Mouse (Mus musculus) cerebellum, adult 9-10 months (tissue): ENCODE measurements around the gene Plppr4.
A peak's percentile ranks its signal among the peaks of the same experiment; 100 is the strongest.

ENCODE experiments used
- DNase-seq: peaks from one replicate; pipeline ENCODE4 v3.0.0; 2022

Gene Plppr4

GRCm38 (mm10) chr3:117360528-117360927, at the start of gene Plppr4:
Plppr4 (minus strand) TSS chr3:117360876.
- DNase-seq, result no peak

- no peak for DNase-seq
Measured at GRCm38 (mm10) chr3:117405821-117406220, 45.1 kb upstream of the Plppr4 start.

- no peak for DNase-seq
Measured at GRCm38 (mm10) chr3:117403740-117404139, 43.1 kb upstream of the Plppr4 start.

- no peak for DNase-seq
Measured at GRCm38 (mm10) chr3:117366041-117366440, 5.4 kb upstream of the Plppr4 start.

GRCm38 (mm10) chr3:117359686-117360521, 772 bp downstream of the Plppr4 start:
- peak; percentile 72 for DNase-seq

GRCm38 (mm10) chr3:117358981-117359628, 1.6 kb downstream of the Plppr4 start:
- DNase-seq, result peak; percentile 36

- DNase-seq, result no peak
Measured at GRCm38 (mm10) chr3:117357367-117357766, 3.3 kb downstream of the Plppr4 start.

- no peak for DNase-seq
Measured at GRCm38 (mm10) chr3:117353940-117354339, 6.7 kb downstream of the Plppr4 start.

GRCm38 (mm10) chr3:117346351-117346750, 14.3 kb downstream of the Plppr4 start:
- DNase-seq, result peak; percentile 62

GRCm38 (mm10) chr3:117331502-117331901, 29.2 kb downstream of the Plppr4 start:
- no peak for DNase-seq

- DNase-seq, result no peak
Measured at GRCm38 (mm10) chr3:117329485-117329884, 31.2 kb downstream of the Plppr4 start.

GRCm38 (mm10) chr3:117326551-117326950, 34.1 kb downstream of the Plppr4 start:
- DNase-seq, result no peak

- no peak for DNase-seq
Measured at GRCm38 (mm10) chr3:117319671-117320070, 41.0 kb downstream of the Plppr4 start.

- DNase-seq, result no peak
Measured at GRCm38 (mm10) chr3:117313339-117313738, 47.3 kb downstream of the Plppr4 start.

GRCm38 (mm10) chr3:117312097-117312496, 48.6 kb downstream of the Plppr4 start:
- DNase-seq, result no peak

GRCm38 (mm10) chr3:117310801-117311368, 49.8 kb downstream of the Plppr4 start:
- DNase-seq, result no peak

GRCm38 (mm10) chr3:117309580-117309910, 51.1 kb downstream of the Plppr4 start:
- no peak for DNase-seq

GRCm38 (mm10) chr3:117308895-117309579, 51.6 kb downstream of the Plppr4 start:
- no peak for DNase-seq

GRCm38 (mm10) chr3:117307555-117307954, 53.1 kb downstream of the Plppr4 start:
- no peak for DNase-seq

GRCm38 (mm10) chr3:117304037-117304436, 56.6 kb downstream of the Plppr4 start:
- DNase-seq, result no peak

GRCm38 (mm10) chr3:117300735-117301271, 59.9 kb downstream of the Plppr4 start:
- no peak for DNase-seq

GRCm38 (mm10) chr3:117297735-117298134, 62.9 kb downstream of the Plppr4 start:
- DNase-seq, result no peak

GRCm38 (mm10) chr3:117294308-117294925, 66.3 kb downstream of the Plppr4 start:
- DNase-seq, result no peak
